Mouse (Mus musculus) cerebellum, postnatal 14 days (tissue): ENCODE measurements around the gene Gm13084.
"Not testable (repeated sequence)": the region's sequence is repeated elsewhere in the genome, so short reads cannot be mapped to it uniquely, and the experiment has no call there.

Source experiments
- DNase-seq, 2 experiments: peaks; one replicate each; pipeline ENCODE4 v3.0.0; 2021; ENCODE audit warnings: mixed read lengths in 2 of 2

Gm13084 gene

GRCm38 (mm10) chr4:143815993-143816392, at the start of gene Gm13084:
TSS of gene Gm13084 (minus strand) at chr4:143816093.
- DNase-seq: no peak

- DNase-seq: not testable (repeated sequence)
Observed at GRCm38 (mm10) chr4:143846197-143846596, 30.3 kb upstream of the Gm13084 start, which contains the start of gene Gm13103. TSS of gene Gm13103 (plus strand) at chr4:143846497.

GRCm38 (mm10) chr4:143789052-143789451, 26.8 kb downstream of the Gm13084 start, which contains the start of gene Gm13023:
TSS of gene Gm13023 (plus strand) at chr4:143789352.
- not testable (repeated sequence) for DNase-seq
